Mouse (Mus musculus): ENCODE results near the gene Nemf.

DNA sequence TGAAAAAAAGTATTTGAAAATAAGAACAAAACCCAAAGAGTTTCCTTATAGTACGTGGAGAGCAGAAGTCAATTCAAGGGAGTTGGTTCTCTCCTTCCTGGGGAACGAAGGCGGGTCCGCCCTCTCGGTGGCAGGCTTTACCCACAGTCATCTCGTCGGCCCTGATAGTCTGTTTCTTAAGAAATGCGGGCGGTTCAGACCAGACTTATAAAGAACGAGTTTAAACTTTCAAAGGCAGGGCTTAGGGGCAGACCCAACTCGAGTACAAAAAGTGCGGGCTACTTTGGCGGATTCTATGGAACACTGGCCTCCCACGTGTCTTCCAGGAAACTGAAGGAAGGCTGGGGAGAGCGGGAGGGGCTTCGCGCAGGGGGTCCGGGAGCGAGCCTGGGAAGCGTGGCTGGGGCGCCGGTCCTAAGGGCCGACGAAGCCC lies 14.5 kb upstream of the Nemf start:
- TF ChIP-seq POLR2A (IDR thresholded peaks at IDR 0.05; ENCODE audit: control insufficient read depth, low read depth, low read length) (no peak; the same call in 1 of the 2 replicates), CTCF (IDR thresholded peaks at IDR 0.05; ENCODE audit: control insufficient read depth, insufficient read depth, insufficient replicate concordance, low read depth, low read length) (no peak)
